Mouse (Mus musculus) kidney, adult 2 months (tissue): ENCODE results near the gene Olfr1434. TPM values are rescaled to one million over a fixed set of nuclear protein-coding genes. Genes with fewer than 3 reads are reported as not detected.
"Not testable (repeated sequence)": the region's sequence is repeated elsewhere in the genome, so short reads cannot be mapped to it uniquely, and the experiment has no call there.

ENCODE experiments used
- DNase-seq: peaks from one replicate; pipeline ENCODE4 v3.0.0; 2021
- H3K27ac ChIP-seq: fragments of 200-500 bp; 2 replicates; pipeline ENCODE4 v1.5.1; 2012; ENCODE audit warnings: low read depth, low read length, control low read depth, inconsistent platforms; ENCODE audit not compliant: insufficient read depth
- H3K27me3 ChIP-seq: fragments of 200-500 bp; replicated peaks from 2 replicates; pipeline ENCODE4 v1.6.1; 2012; ENCODE audit warnings: mild to moderate bottlenecking, moderate library complexity, low read length, inconsistent platforms; ENCODE audit not compliant: control insufficient read depth, insufficient read depth
- H3K36me3 ChIP-seq: fragments of 200-500 bp; 2 replicates; pipeline ENCODE4 v1.6.1; 2012; ENCODE audit warnings: mild to moderate bottlenecking, moderate library complexity, low read length, inconsistent platforms; ENCODE audit not compliant: control insufficient read depth, insufficient read depth
- H3K4me1 ChIP-seq: fragments of 200-500 bp; 2 replicates; pipeline ENCODE4 v1.6.1; 2011; ENCODE audit warnings: low read length; ENCODE audit not compliant: control insufficient read depth, insufficient read depth
- H3K4me3 ChIP-seq: fragments of 200-500 bp; 2 replicates; pipeline ENCODE4 v1.5.1; 2011; ENCODE audit warnings: mild to moderate bottlenecking, low read depth, low read length, control low read depth; ENCODE audit not compliant: insufficient read depth
- CTCF ChIP-seq: fragments of 200-500 bp; conservative IDR thresholded peaks from 2 replicates; pipeline ENCODE4 v1.5.1; 2011; ENCODE audit warnings: low read depth, mild to moderate bottlenecking, control low read depth, low read length, moderate library complexity, mixed read lengths; ENCODE audit not compliant: insufficient read depth, insufficient read length
- POLR2A ChIP-seq: fragments of 200-500 bp; IDR thresholded peaks from one replicate; pipeline ENCODE4 v1.6.1; 2011; ENCODE audit warnings: low read depth, low read length, control low read depth
- WGBS: fragments of 180-500 bp; shearing (Covaris S2); methylation state at CpG from one replicate; pipeline ENCODE4 v1.1.7; 2018; 5-methylcytosine and 5-hydroxymethylcytosine counted together
- polyA plus RNA-seq: library from polyadenylated mRNA; depleted of rRNA; stranded (reverse); fragments of >200 nt; gene quantifications from 2 replicates; pipeline ENCODE4 v1.2.3, GENCODE M21; 2012; rRNA removed

Olfr1434 gene
- polyA plus RNA-seq: not detected in 2 replicates

DNA sequence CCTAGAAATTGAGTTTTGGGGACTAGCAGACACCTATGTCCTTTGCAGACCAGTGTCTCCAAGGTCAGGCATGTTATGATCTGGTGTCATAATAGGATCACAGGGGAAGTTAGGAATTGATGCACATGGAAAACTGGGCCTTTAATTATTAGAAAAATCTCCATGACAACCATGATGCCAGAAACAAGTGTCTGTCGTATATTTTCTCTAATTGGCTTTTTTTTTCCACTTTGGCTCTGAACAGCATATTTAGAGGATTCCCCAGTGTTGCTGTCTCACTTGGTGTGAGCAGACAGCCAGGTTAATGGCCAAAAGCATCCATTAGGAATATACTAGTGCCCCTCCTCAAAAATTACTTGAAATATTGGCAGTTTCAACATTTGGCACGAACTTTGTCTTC is at the start of gene Olfr1434:
Gene Olfr1434, plus strand, starts transcription at position 301 of the 400 bp plus-strand sequence.
- Histone ChIP-seq H3K27me3 (no peaks in the 10 kb centered on the region; the same call in 1 of the 2 replicates), H3K4me3 (no peak within 1 kb of the TSS), H3K27ac (no peak within 1 kb of the TSS), H3K4me1 (no peaks in the 10 kb centered on the region), H3K36me3 (no peaks in the 10 kb centered on the region)
- TF ChIP-seq CTCF (no peak), POLR2A (no peak)
- WGBS: 73% methylated on average over 2 of the region's 2 CpGs
- no peak for DNase-seq

DNA sequence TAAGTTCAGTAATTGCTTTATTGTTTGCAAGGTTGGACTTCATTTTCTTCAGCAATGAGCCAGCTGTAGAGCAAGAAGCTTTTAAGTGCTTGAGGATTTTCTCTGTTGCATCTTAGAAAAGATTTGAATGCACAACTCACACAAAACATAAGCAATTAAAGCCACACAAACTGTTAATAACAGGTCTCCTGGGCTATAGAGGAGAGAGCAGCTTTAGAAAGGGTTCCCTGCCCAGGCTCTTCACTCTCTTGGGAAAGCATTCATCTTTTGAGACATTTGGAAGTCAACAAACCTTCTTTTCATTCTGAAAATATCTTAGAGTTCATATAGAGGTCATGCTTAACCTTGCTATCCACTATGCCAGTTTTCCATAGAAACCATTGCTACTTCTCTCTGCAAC is 47.2 kb upstream of the Olfr1434 start, which contains the start of gene Olfr1432:
Gene Olfr1432, minus strand, starts transcription at position 101 of the 400 bp plus-strand sequence.
- not testable (repeated sequence) for H3K4me3 ChIP-seq, H3K36me3 ChIP-seq, DNase-seq, H3K4me1 ChIP-seq, H3K27ac ChIP-seq, H3K27me3 ChIP-seq

DNA sequence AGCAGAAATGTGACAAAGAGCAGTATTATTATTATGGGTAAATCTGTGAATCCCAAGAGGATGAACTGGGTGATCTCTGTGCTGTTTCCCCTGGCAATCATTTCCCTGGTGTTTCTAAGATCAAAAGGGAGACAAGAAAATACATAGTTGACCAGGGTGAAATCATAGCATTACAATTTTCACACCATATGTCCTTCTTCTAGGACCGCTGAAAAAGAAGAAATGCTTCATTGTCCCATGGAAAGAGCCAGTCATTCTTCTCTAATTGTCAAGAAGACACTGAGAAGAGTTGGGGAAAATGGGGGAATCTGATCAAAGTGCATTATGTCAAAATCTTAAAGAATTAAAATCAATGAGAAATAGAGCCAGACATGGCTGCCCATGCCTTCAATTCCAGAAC is 38.1 kb upstream of the Olfr1434 start, which contains the start of gene Olfr262:
Gene Olfr262, minus strand, starts transcription at position 101 of the 400 bp plus-strand sequence.
- Histone ChIP-seq H3K27ac (no peak within 1 kb of the TSS), H3K4me3 (no peak within 1 kb of the TSS), H3K36me3 (no peaks in the 10 kb centered on the region), H3K27me3 (no peaks in the 10 kb centered on the region), H3K4me1 (no peaks in the 10 kb centered on the region)
- no peak for TF ChIP-seq CTCF
- no peak for DNase-seq
- 79% methylated on average over 1 of the region's 1 CpGs for WGBS

DNA sequence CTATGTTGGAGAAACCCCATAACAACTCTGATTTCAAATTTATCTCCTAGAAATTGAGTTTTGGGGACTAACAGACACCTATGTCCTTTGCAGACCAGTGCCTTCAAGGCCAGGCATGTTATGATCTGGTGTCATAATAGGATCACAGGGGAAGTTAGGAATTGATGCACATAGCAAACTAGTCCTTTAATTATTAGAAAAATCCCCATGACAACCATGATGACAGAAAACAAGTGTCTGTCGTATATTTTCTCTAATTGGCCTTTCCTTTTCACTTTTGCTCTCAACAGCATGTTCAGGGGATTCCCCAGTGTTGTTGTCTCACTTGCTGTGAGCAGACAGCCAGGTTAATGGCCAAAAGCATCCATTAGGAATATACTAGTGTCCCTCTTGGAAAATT is 18.9 kb upstream of the Olfr1434 start, which contains the start of gene Olfr235:
Gene Olfr235, plus strand, starts transcription at position 301 of the 400 bp plus-strand sequence.
- TF ChIP-seq POLR2A: no peak
- H3K36me3 ChIP-seq: no peaks in the 10 kb centered on the region
- H3K4me3 ChIP-seq: no peak within 1 kb of the TSS
- H3K27ac ChIP-seq: no peak within 1 kb of the TSS
- no peak for DNase-seq
- WGBS: 54% methylated on average over 1 of the region's 1 CpGs
- no peaks in the 10 kb centered on the region for H3K4me1 ChIP-seq
- no peaks in the 10 kb centered on the region for H3K27me3 ChIP-seq

DNA sequence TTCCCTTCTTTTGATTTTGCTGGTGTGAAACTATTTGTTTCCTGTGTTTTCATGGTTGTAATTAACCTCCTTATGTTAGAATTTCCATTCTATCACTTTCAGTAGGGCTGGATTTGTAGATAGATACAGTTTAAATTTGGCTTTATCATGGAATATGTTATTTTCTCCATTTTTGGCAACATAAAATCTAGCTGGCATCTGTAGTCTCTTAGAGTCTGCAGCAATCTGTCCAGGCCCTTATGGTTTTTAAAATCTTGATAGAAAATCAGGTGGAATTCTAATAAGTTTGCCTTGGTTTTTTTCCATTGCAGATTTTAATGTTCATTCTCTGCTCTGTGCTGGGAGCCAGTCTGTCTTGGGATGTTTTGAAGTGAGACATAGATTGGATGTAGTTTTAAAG is 13.3 kb downstream of the Olfr1434 start:
- Histone ChIP-seq H3K27me3 (no peaks in the 10 kb centered on the region), H3K4me3 (no peak overlapping the region), H3K36me3 (no peaks in the 10 kb centered on the region), H3K27ac (no peak overlapping the region), H3K4me1 (no peaks in the 10 kb centered on the region)
- TF ChIP-seq CTCF: no peak
- TF ChIP-seq POLR2A: no peak
- no peak for DNase-seq

DNA sequence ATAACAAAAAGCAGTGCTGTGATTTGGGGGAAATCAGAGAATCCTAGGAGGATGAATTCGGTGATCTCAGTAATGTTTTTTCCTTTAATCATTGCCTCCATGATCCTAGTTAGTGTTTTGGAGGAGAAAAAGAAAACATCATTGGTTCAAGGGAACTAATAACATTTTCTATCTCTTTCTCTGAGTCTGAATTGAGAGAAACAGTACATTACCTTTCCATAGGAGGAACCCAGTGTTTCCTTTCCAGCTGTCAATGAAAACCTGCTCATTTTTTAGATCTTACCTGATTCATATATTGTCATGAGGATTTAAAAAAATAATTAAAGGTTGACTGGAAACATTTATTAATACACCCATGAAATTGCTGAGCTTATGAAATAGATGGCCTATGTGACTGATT is 19.4 kb downstream of the Olfr1434 start, which contains the start of gene Olfr1436:
Gene Olfr1436, minus strand, starts transcription at position 101 of the 400 bp plus-strand sequence.
- not testable (repeated sequence) for H3K27ac ChIP-seq, H3K36me3 ChIP-seq, H3K4me1 ChIP-seq, DNase-seq, H3K4me3 ChIP-seq, H3K27me3 ChIP-seq
- 79% methylated on average over 1 of the region's 1 CpGs for WGBS

DNA sequence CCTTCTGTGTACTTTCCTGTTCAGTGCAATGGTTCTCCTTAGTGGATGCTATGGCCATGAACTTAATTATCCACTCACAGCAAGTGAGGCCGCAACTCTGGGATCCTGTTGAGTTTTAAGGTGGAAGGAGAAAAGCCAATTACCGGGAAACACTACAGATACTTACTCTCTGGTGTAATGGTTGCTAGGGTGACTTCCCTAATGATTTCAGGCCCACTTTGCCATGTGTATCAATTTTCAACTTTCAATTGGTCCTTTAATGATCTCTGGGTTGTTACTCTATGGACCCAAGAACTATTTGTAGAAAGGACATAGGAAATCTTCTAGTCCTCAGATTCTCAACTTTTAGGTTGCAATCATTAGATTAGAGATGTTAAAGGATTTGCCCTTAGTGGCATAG is 45.3 kb downstream of the Olfr1434 start, which contains the start of gene Olfr1437:
Gene Olfr1437, minus strand, starts transcription at position 101 of the 400 bp plus-strand sequence.
- no peak within 1 kb of the TSS for H3K27ac ChIP-seq
- no peak for DNase-seq
- H3K36me3 ChIP-seq: no peaks in the 10 kb centered on the region
- H3K27me3 ChIP-seq: no peaks in the 10 kb centered on the region
- no peak within 1 kb of the TSS for H3K4me3 ChIP-seq
- WGBS: 65% methylated on average over 2 of the region's 2 CpGs
- H3K4me1 ChIP-seq: no peaks in the 10 kb centered on the region
- TF ChIP-seq POLR2A (no peak), CTCF (no peak)

Other genes with a start within 250 kb of the Olfr1434 start
- gene Olfr1423, start 238.5 kb upstream of the Olfr1434 start, polyA plus RNA-seq: not detected in 2 replicates
- gene Olfr1424, start 217.2 kb upstream of the Olfr1434 start, polyA plus RNA-seq: not detected in 2 replicates
- gene Olfr1425, start 202.1 kb upstream of the Olfr1434 start, polyA plus RNA-seq: not detected in 2 replicates
- gene Olfr1426, start 187.8 kb upstream of the Olfr1434 start, polyA plus RNA-seq: not detected in 2 replicates
- not detected in 2 replicates for gene Olfr1427, start 176.5 kb upstream of the Olfr1434 start, polyA plus RNA-seq
- gene Olfr1428, start 164.0 kb upstream of the Olfr1434 start, polyA plus RNA-seq: not detected in 2 replicates
- gene Olfr76, start 156.7 kb upstream of the Olfr1434 start, polyA plus RNA-seq: not detected in 2 replicates
- not detected in 2 replicates for gene Olfr1555-ps1, start 109.7 kb upstream of the Olfr1434 start, polyA plus RNA-seq
- gene Olfr1431, start 79.2 kb upstream of the Olfr1434 start, polyA plus RNA-seq: not detected in 2 replicates
- not detected in 2 replicates for gene Olfr1432, start 47.3 kb upstream of the Olfr1434 start, polyA plus RNA-seq
- gene Olfr262, start 38.2 kb upstream of the Olfr1434 start, polyA plus RNA-seq: not detected in 2 replicates
- gene Olfr235, start 18.8 kb upstream of the Olfr1434 start, polyA plus RNA-seq: not detected in 2 replicates
- gene Olfr1436, start 19.3 kb downstream of the Olfr1434 start, polyA plus RNA-seq: not detected in 2 replicates
- gene Olfr1437, start 45.2 kb downstream of the Olfr1434 start, polyA plus RNA-seq: not detected in 2 replicates
- gene Olfr1438-ps1, start 56.1 kb downstream of the Olfr1434 start, polyA plus RNA-seq: not detected in 2 replicates
- gene Olfr1440, start 107.4 kb downstream of the Olfr1434 start, polyA plus RNA-seq: not detected in 2 replicates
- not detected in 2 replicates for gene Olfr1441, start 137.6 kb downstream of the Olfr1434 start, polyA plus RNA-seq
- gene Pfpl, start 148.1 kb downstream of the Olfr1434 start, polyA plus RNA-seq: not detected in 2 replicates
- 3.8 and 7.4 TPM in 2 replicates for gene Mpeg1, start 180.9 kb downstream of the Olfr1434 start, polyA plus RNA-seq
- gene Dtx4, start 221.6 kb downstream of the Olfr1434 start, polyA plus RNA-seq: 10.6 and 11.3 TPM in 2 replicates